Mouse (Mus musculus) CH12.LX (cell line): ENCODE results near the gene Higd1a. TPM values are rescaled to one million over a fixed set of nuclear protein-coding genes. Genes with fewer than 3 reads are reported as not detected.

Source experiments
- DNase-seq: peaks from one replicate; pipeline ENCODE4 v3.0.0-alpha.2; 2013; ENCODE audit errors: extremely low read depth
- H3K27ac ChIP-seq: 2 replicates; pipeline ENCODE4 v1.5.1; 2012; ENCODE audit warnings: low read depth, mild to moderate bottlenecking, control low read depth, moderate library complexity; ENCODE audit not compliant: insufficient read depth
- H3K27me3 ChIP-seq: replicated peaks from 2 replicates; pipeline ENCODE3; 2012; ENCODE audit warnings: inconsistent platforms
- H3K36me3 ChIP-seq, 2 experiments: replicated peaks in 1 of 2; 2 replicates each; pipeline versions ENCODE3 to v1.6.1; 2012; ENCODE audit warnings: inconsistent platforms in 1 of 2, low read length in 1 of 2, mild to moderate bottlenecking in 1 of 2, mixed read lengths in 1 of 2, moderate library complexity in 1 of 2; ENCODE audit not compliant: control insufficient read depth in 1 of 2, insufficient read depth in 1 of 2
- H3K4me1 ChIP-seq, 2 experiments: 2 replicates each; pipeline ENCODE4 v1.6.1; 2012; ENCODE audit warnings: inconsistent platforms in 1 of 2, moderate library complexity in 1 of 2; ENCODE audit not compliant: insufficient read depth in 2 of 2, control insufficient read depth in 1 of 2
- H3K4me2 ChIP-seq: 2 replicates; pipeline ENCODE4 v1.6.1; 2012; ENCODE audit warnings: low read depth, mild to moderate bottlenecking, control low read depth; ENCODE audit not compliant: poor library complexity, insufficient read depth, severe bottlenecking
- H3K4me3 ChIP-seq, 3 experiments: fragments of 150-350 bp in 1 of 3; sonication (generic) in 1 of 3; replicated peaks in 1 of 3; 2 replicates each; pipeline versions ENCODE3 to v1.5.1; 2011 to 2012; ENCODE audit warnings: low read depth in 2 of 3, low read length in 2 of 3, mild to moderate bottlenecking in 2 of 3, moderate library complexity in 2 of 3, control low read depth in 1 of 3, improper control_type of control experiment in 1 of 3, inconsistent platforms in 1 of 3, mixed read lengths in 1 of 3; ENCODE audit not compliant: poor library complexity in 1 of 3
- H3K79me2 ChIP-seq: replicated peaks from 2 replicates; pipeline ENCODE4 v1.6.1; 2012; ENCODE audit warnings: mild to moderate bottlenecking, moderate library complexity; ENCODE audit not compliant: control insufficient read depth, poor library complexity, insufficient read depth, severe bottlenecking; ENCODE audit errors: extremely low read depth
- H3K9ac ChIP-seq: 2 replicates; pipeline ENCODE4 v1.6.1; 2012; ENCODE audit warnings: low read depth, mild to moderate bottlenecking, control low read depth, moderate library complexity; ENCODE audit not compliant: insufficient read depth
- H3K9me3 ChIP-seq: replicated peaks from 2 replicates; pipeline ENCODE3; 2012; ENCODE audit warnings: low read length, inconsistent platforms, mixed read lengths
- BHLHE40 ChIP-seq: IDR thresholded peaks from 2 replicates; pipeline ENCODE4 v1.6.1; 2011; ENCODE audit warnings: mild to moderate bottlenecking, low read depth, low read length, improper control_type of control experiment
- CHD1 ChIP-seq: IDR thresholded peaks from 2 replicates; pipeline ENCODE4 v1.6.1; 2012; ENCODE audit warnings: low read depth, low read length, improper control_type of control experiment, inconsistent platforms
- CTCF ChIP-seq, 2 experiments: IDR thresholded peaks in 1 of 2; conservative IDR thresholded peaks in 1 of 2; 2 replicates each; pipeline ENCODE4 v1.5.1; 2011 to 2012; ENCODE audit warnings: low read depth in 2 of 2, low read length in 2 of 2, improper control_type of control experiment in 1 of 2, inconsistent platforms in 1 of 2, mild to moderate bottlenecking in 1 of 2, moderate library complexity in 1 of 2
- E2F4 ChIP-seq: IDR thresholded peaks from 2 replicates; pipeline ENCODE4 v1.6.1; 2011; ENCODE audit warnings: low read depth, low read length, improper control_type of control experiment; ENCODE audit not compliant: insufficient replicate concordance
- ELF1 ChIP-seq: IDR thresholded peaks from 2 replicates; pipeline ENCODE4 v1.6.1; 2014; ENCODE audit warnings: low read depth, mild to moderate bottlenecking, inconsistent platforms, low read length, improper control_type of control experiment
- EP300 ChIP-seq: IDR thresholded peaks from 2 replicates; pipeline ENCODE4 v1.6.1; 2011; ENCODE audit warnings: low read length, improper control_type of control experiment
- HCFC1 ChIP-seq: IDR thresholded peaks from 2 replicates; pipeline ENCODE4 v1.6.1; 2012; ENCODE audit warnings: low read depth, mild to moderate bottlenecking, inconsistent platforms, low read length, improper control_type of control experiment
- JUN ChIP-seq: IDR thresholded peaks from 2 replicates; pipeline ENCODE4 v1.6.1; 2011; ENCODE audit warnings: low read depth, mild to moderate bottlenecking, low read length, improper control_type of control experiment, moderate library complexity; ENCODE audit not compliant: insufficient read depth
- JUND ChIP-seq: conservative IDR thresholded peaks from 2 replicates; pipeline ENCODE4 v1.6.1; 2011; ENCODE audit warnings: low read depth, low read length, improper control_type of control experiment
- MAFK ChIP-seq: IDR thresholded peaks from 2 replicates; pipeline ENCODE4 v1.6.1; 2011; ENCODE audit warnings: low read length, improper control_type of control experiment; ENCODE audit not compliant: insufficient replicate concordance
- MAX ChIP-seq: IDR thresholded peaks from 2 replicates; pipeline ENCODE4 v1.6.1; 2011; ENCODE audit warnings: low read length, improper control_type of control experiment
- MEF2A ChIP-seq: IDR thresholded peaks from 2 replicates; pipeline ENCODE4 v1.6.1; 2014; ENCODE audit warnings: low read depth, mild to moderate bottlenecking, inconsistent platforms, low read length, improper control_type of control experiment, borderline replicate concordance
- MYC ChIP-seq: IDR thresholded peaks from 2 replicates; pipeline ENCODE4 v1.6.1; 2011; ENCODE audit warnings: low read depth, mild to moderate bottlenecking, improper control_type of control experiment, low read length
- NELFE ChIP-seq: IDR thresholded peaks from 2 replicates; pipeline ENCODE4 v1.6.1; 2011; ENCODE audit warnings: low read depth, low read length, improper control_type of control experiment
- NRF1 ChIP-seq: IDR thresholded peaks from 2 replicates; pipeline ENCODE4 v1.6.1; 2014; ENCODE audit warnings: low read depth, mild to moderate bottlenecking, inconsistent platforms, low read length, improper control_type of control experiment, moderate library complexity
- POLR2A ChIP-seq: IDR thresholded peaks from 2 replicates; pipeline ENCODE4 v1.6.1; 2011; ENCODE audit warnings: low read depth, mild to moderate bottlenecking, improper control_type of control experiment, low read length
- SIN3A ChIP-seq: IDR thresholded peaks from 2 replicates; pipeline ENCODE4 v1.6.1; 2012; ENCODE audit warnings: low read length, improper control_type of control experiment, inconsistent platforms
- SMC3 ChIP-seq: IDR thresholded peaks from 2 replicates; pipeline ENCODE4 v1.6.1; 2011; ENCODE audit warnings: low read depth, low read length, improper control_type of control experiment
- TBP ChIP-seq: conservative IDR thresholded peaks from 2 replicates; pipeline ENCODE4 v1.6.1; 2011; ENCODE audit warnings: low read depth, low read length, improper control_type of control experiment
- TCF12 ChIP-seq: IDR thresholded peaks from 2 replicates; pipeline ENCODE4 v1.6.1; 2014; ENCODE audit warnings: low read depth, mild to moderate bottlenecking, inconsistent platforms, low read length, improper control_type of control experiment
- USF1 ChIP-seq: IDR thresholded peaks from 2 replicates; pipeline ENCODE4 v1.6.1; 2014; ENCODE audit warnings: low read depth, mild to moderate bottlenecking, inconsistent platforms, low read length, improper control_type of control experiment
- USF2 ChIP-seq: conservative IDR thresholded peaks from 2 replicates; pipeline ENCODE4 v1.6.1; 2011; ENCODE audit warnings: low read depth, low read length, improper control_type of control experiment
- ZNF384 ChIP-seq: IDR thresholded peaks from 2 replicates; pipeline ENCODE4 v1.6.1; 2012; ENCODE audit warnings: low read depth, low read length, improper control_type of control experiment, inconsistent platforms
- dilution Hi-C: fragments of 300-500 bp; cut with MboI; formaldehyde crosslinking; loops from 2 replicates; pipeline ENCODE4 v1.14.3; 2020; ENCODE audit warnings: low sequenced_read_pairs; ENCODE audit not compliant: extremely low pct_unique_long_range_greater_than_20kb, extremely low pct_ligation_motif_present
- in situ Hi-C: fragments of 300-500 bp; cut with MboI; formaldehyde crosslinking; loops from 3 replicates; pipeline ENCODE4 v1.14.3; 2019; ENCODE audit warnings: low sequenced_read_pairs, low pct_ligation_motif_present, low pct_unique_long_range_greater_than_20kb, mixed read lengths
- polyA plus RNA-seq: library from polyadenylated mRNA; unstranded; fragments of >175 nt; gene quantifications from 2 replicates; pipeline ENCODE4 v1.2.1, GENCODE M21; 2012; ENCODE audit warnings: low read depth; ENCODE audit not compliant: insufficient read length
- total RNA-seq, 2 experiments: library from RNA; depleted of rRNA; stranded (reverse); fragments of 300-350 nt in 1 of 2; fragments of >200 nt in 1 of 2; gene quantifications; 2 replicates each; pipeline ENCODE4 v1.2.3; 2012 to 2014

Gene Higd1a
- total and polyA plus RNA-seq, 3 experiments = 75.4 to 132 (median 93.2) TPM

- TF ChIP-seq E2F4 = no peak
- TF ChIP-seq SIN3A = no peak
- TF ChIP-seq USF2 = no peak
- TF ChIP-seq HCFC1 = no peak
- TF ChIP-seq TBP = no peak
- TF ChIP-seq BHLHE40 = no peak
- H3K4me1 ChIP-seq = no peaks in the 10 kb centered on the region; a peak in 1 of 4 replicates
- H3K36me3 ChIP-seq = peaks cover 0 to 2% of the 10 kb centered on the region in 2 experiments
- no peaks in the 10 kb centered on the region for H3K79me2 ChIP-seq
- H3K9me3 ChIP-seq = peaks cover 10% of the 10 kb centered on the region
- dilution Hi-C loops = no loop called here
- no peak within 1 kb of the TSS for H3K9ac ChIP-seq
- H3K4me3 ChIP-seq = no peak within 1 kb of the TSS
- H3K27ac ChIP-seq = no peak within 1 kb of the TSS
- H3K4me2 ChIP-seq = no peak within 1 kb of the TSS
- DNase-seq = no peak
- H3K27me3 ChIP-seq = no peaks in the 10 kb centered on the region
- in situ Hi-C loops = loop anchor here (25.0 kb wide), 1 partner anchor 352 kb away; the partner anchor contains the start of gene Cck
These were observed 19.1 kb downstream of the Higd1a start, which contains the start of gene Ccdc13 for GRCm38 (mm10) chr9:121838829-121839621. Ccdc13 (minus strand) TSS chr9:121839461.

- dilution Hi-C loops (no loop called here), in situ Hi-C loops (loop anchor here (25.0 kb wide), 1 partner anchor 351 kb away; the partner anchor contains the start of gene Cck)
- Histone ChIP-seq H3K36me3 (no peaks in the 10 kb centered on the region), H3K4me1 (peaks cover 0 to 3% of the 10 kb centered on the region in 2 experiments; a peak in 2 of 4 replicates), H3K4me3 (no peak overlapping the region), H3K9me3 (peaks cover 6% of the 10 kb centered on the region), H3K79me2 (no peaks in the 10 kb centered on the region), H3K27me3 (no peaks in the 10 kb centered on the region), H3K27ac (no peak overlapping the region)
- DNase-seq = no peak
- TF ChIP-seq TBP = no peak
- TF ChIP-seq SMC3 = no peak
- no peak for TF ChIP-seq USF1
- TF ChIP-seq, all 38 proteins: peak for 0
- no peak overlapping the region for H3K4me2 ChIP-seq
- no peak overlapping the region for H3K9ac ChIP-seq
These were observed 20.2 kb downstream of the Higd1a start for GRCm38 (mm10) chr9:121838008-121838407.

DNA sequence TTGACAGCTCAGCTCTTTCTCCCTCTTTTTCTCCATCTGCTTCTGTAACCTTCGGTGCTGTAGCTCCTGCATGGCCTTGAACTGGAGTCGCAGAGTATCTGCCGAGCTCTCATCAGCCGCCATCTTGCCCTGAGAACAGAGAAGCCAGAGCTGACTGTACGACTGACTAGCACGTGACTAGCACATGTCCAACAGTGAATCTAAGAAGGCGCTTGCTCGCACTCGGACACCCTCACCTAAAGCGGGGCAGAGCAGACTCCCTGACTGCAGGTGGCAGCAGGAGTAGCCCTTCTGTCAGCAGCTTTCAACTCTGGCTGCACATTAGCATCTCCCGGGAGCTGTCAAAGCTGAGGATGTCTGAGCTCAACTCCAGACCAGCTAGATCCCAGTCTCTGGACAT, 24.3 kb downstream of the Higd1a start:
- no peak for DNase-seq
- Histone ChIP-seq H3K9me3 (peaks cover 6% of the 10 kb centered on the region), H3K36me3 (no peaks in the 10 kb centered on the region), H3K79me2 (no peaks in the 10 kb centered on the region), H3K4me2 (no peak overlapping the region), H3K27me3 (peaks cover 5% of the 10 kb centered on the region), H3K27ac (no peak overlapping the region), H3K9ac (no peak overlapping the region), H3K4me1 (peaks cover 0 to 3% of the 10 kb centered on the region in 2 experiments; a peak in 2 of 4 replicates), H3K4me3 (no peak overlapping the region)
- in situ Hi-C loops = loop anchor here (5.0 to 25.0 kb wide), 2 partner anchors 148 to 347 kb away; partner anchors contain the start of gene Cck
- dilution Hi-C loops = no loop called here
- no peak for TF ChIP-seq JUND
- peak; percentile 84 for TF ChIP-seq BHLHE40
- TF ChIP-seq POLR2A = no peak
- TF ChIP-seq ZNF384 = no peak
- TF ChIP-seq MAX = 0 out of 2 replicates have a peak, but pooled peaks have one; percentile 44
- TF ChIP-seq NELFE = no peak
- TF ChIP-seq USF2 = no peak
- TF ChIP-seq SMC3 = peak; percentile 26
- TF ChIP-seq TBP = no peak
- TF ChIP-seq CHD1 = no peak
- TF ChIP-seq JUN = no peak
- TF ChIP-seq ELF1 = no peak
- TF ChIP-seq CTCF (conservative IDR thresholded peaks at IDR 0.05 in 1 of 2, IDR thresholded peaks at IDR 0.05 in 1 of 2; ENCODE audit: low read depth in 2 of 2, low read length in 2 of 2) = peak in 1 of 2 experiments; percentile 37; a peak in 2 of 4 replicates
- TF ChIP-seq MYC = 0 out of 2 replicates have a peak, but pooled peaks have one; percentile 22
- no peak for TF ChIP-seq NRF1
- no peak for TF ChIP-seq HCFC1
- no peak for TF ChIP-seq MEF2A
- TF ChIP-seq SIN3A = no peak
- TF ChIP-seq EP300 = no peak
- TF ChIP-seq TCF12 = no peak
- no peak for TF ChIP-seq MAFK
